Mouse (Mus musculus): ENCODE data around the gene Gm10142. TPM values are rescaled to one million over a fixed set of nuclear protein-coding genes. Genes with fewer than 3 reads are reported as not detected.

Gene Gm10142
- polyA plus RNA-seq (2012; rRNA removed) = 1.8 TPM in 1 of 2 replicates, not detected in the other

GRCm38 (mm10) chr10:77715507-77715906, at the start of gene Gm10142:
Gene Gm10142, plus strand, starts transcription at chr10:77715807.

DNA sequence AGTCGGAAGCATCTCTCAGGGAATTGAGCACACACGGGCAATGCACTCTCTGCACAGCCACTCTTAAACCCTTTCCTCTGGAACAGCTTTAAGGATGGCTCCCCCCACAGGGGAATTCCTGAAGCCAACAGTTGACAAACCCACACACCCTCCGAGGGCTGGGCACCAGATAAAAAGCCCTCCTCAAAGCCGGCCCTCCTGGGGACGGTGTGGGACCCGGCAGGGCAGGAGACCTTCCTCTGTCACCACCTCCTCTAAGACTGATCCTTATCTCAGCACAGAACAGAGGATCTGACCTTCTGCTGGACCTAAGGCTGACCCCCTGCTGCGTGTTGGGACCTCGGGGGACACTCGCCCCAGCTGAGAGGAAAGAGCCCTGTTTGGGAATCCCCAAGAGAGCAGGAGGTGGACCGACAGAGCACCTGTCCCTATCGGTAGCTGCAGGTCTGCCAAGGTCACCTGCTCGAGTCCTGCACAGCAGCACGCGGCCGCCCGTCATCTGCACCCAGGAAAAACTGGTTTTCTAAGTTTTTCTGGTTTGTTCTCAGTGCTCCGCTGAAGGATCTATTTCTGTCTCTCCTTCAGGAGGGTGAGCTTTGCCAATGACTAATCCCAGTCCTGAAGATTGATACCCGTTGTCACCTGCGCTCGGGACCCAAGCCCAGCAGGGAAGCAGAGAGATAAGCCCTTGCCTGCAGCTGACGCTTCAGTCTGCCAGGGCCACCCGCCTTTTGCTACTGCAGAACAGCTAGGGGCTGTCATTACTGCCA, 29.5 kb upstream of the Gm10142 start, which contains the start of gene Tspear:
Gene Tspear (plus strand): TSS at position 675 of the 770 bp plus-strand sequence.

DNA sequence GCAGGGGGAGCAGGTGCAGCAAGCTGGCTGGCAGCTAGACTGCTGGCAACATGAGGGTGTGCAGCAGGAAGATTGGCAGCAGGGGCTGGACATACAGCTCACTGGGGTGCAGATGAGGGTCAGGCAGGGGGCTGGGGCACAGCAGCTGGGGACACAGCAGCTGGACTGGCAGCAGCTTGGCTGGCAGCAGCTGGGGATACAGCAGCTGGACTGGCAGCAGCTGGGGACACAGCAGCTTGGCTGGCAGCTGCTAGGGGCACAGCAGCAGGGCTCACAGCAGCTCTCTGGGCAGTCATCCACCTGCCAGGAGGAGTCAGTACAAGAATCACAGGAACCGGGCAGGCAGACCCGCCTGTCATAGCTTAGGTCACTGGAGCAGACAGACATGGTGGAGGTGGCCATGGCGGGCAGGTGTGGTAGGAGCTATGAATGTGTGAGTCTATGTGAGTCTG, 25.2 kb upstream of the Gm10142 start, which contains the start of gene Gm19402:
Gene Gm19402 (minus strand): TSS at position 402 of the 452 bp plus-strand sequence.

GRCm38 (mm10) chr10:77697133-77697532, 18.5 kb upstream of the Gm10142 start, which contains the start of gene Gm9508:
Gene Gm9508, minus strand, starts transcription at chr10:77697233.

DNA sequence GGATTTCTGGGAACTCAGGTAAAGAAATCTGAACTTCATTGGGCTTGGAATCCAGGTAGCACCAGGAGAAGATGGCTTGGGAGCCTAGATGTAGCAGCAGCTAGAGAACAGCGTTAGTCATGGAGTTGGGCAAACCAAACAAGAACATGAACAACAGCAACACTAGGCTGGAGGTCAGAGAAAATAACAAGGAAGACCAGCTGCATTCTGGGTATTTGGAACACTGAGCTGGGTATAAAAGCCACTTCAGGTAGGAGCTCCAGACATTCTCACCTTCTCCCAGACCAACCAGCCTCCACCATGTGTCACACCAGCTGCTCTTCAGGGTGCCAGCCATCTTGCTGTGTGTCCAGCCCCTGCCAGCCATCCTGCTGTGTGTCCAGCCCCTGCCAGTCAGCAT, 9.3 kb upstream of the Gm10142 start, which contains the start of gene Gm10272:
Gene Gm10272 (plus strand): TSS at position 301 of the 400 bp plus-strand sequence.

DNA sequence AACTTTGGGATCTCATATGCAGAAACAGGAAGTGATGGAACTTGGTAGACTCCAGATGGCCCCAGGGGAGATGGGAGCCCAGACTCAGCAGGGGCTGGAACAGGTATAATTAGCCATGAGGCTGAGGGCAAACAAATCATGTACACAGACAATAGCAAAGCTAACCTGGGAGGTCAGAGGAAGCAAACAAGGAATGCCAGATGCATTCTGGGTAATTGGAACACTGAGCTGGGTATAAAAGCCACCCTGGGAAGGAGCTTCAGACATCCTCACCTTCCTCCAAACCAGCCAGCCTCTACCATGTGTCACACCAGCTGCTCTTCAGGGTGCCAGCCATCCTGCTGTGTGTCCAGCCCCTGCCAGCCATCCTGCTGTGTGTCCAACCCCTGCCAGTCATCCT, 4.5 kb upstream of the Gm10142 start, which contains the start of gene Gm10024:
Gene Gm10024 (plus strand): TSS at position 301 of the 400 bp plus-strand sequence.

GRCm38 (mm10) chr10:77720299-77720698, 4.7 kb downstream of the Gm10142 start, which contains the start of gene Krtap12-1:
Gene Krtap12-1, plus strand, starts transcription at chr10:77720599.

GRCm38 (mm10) chr10:77726186-77726585, 10.6 kb downstream of the Gm10142 start, which contains the start of gene Gm10100:
Gene Gm10100, plus strand, starts transcription at chr10:77726486.

GRCm38 (mm10) chr10:77741924-77742688, 26.5 kb downstream of the Gm10142 start, which contains the start of gene Gm18596:
Gene Gm18596, minus strand, starts transcription at chr10:77742638.

GRCm38 (mm10) chr10:77751254-77751653, 35.6 kb downstream of the Gm10142 start, which contains the start of gene Gm9736:
Gene Gm9736, minus strand, starts transcription at chr10:77751354.

GRCm38 (mm10) chr10:77759582-77759981, 44.0 kb downstream of the Gm10142 start, which contains the start of gene Gm3233:
Gene Gm3233, minus strand, starts transcription at chr10:77759682.

Other genes starting within 250 kb of the Gm10142 start
- 19.4 and 23.1 TPM in 2 replicates for gene Fam207a, start 200.0 kb upstream of the Gm10142 start, polyA plus RNA-seq (2012; rRNA removed)
- gene Itgb2, start 185.6 kb upstream of the Gm10142 start, polyA plus RNA-seq (2012; rRNA removed) = 2.7 and 4.4 TPM in 2 replicates
- gene Pttg1ip, start 134.1 kb upstream of the Gm10142 start, polyA plus RNA-seq (2012; rRNA removed) = 171 and 193 TPM in 2 replicates
- gene Sumo3, start 109.7 kb upstream of the Gm10142 start, polyA plus RNA-seq (2012; rRNA removed) = 60.3 and 68.3 TPM in 2 replicates
- not detected in 2 replicates for gene Gm49325, start 109.6 kb upstream of the Gm10142 start, polyA plus RNA-seq (2012; rRNA removed)
- gene Ube2g2, start 93.5 kb upstream of the Gm10142 start, polyA plus RNA-seq (2012; rRNA removed) = 21.8 and 23.2 TPM in 2 replicates
- gene Tspear, start 29.2 kb upstream of the Gm10142 start, polyA plus RNA-seq (2012; rRNA removed) = 0.29 and 0.96 TPM in 2 replicates
- gene Gm19402, start 25.1 kb upstream of the Gm10142 start, polyA plus RNA-seq (2012; rRNA removed) = not detected in 2 replicates
- gene Gm9508, start 18.6 kb upstream of the Gm10142 start, polyA plus RNA-seq (2012; rRNA removed) = not detected in 2 replicates
- not detected in 2 replicates for gene Gm10272, start 9.2 kb upstream of the Gm10142 start, polyA plus RNA-seq (2012; rRNA removed)
- not detected in 2 replicates for gene Gm10024, start 4.3 kb upstream of the Gm10142 start, polyA plus RNA-seq (2012; rRNA removed)
- gene Krtap12-1, start 4.8 kb downstream of the Gm10142 start, polyA plus RNA-seq (2012; rRNA removed) = 0.25 and 0.38 TPM in 2 replicates
- gene Gm10100, start 10.7 kb downstream of the Gm10142 start, polyA plus RNA-seq (2012; rRNA removed) = not detected in 2 replicates
- not detected in 2 replicates for gene Gm18596, start 26.8 kb downstream of the Gm10142 start, polyA plus RNA-seq (2012; rRNA removed)
- gene Gm9736, start 35.5 kb downstream of the Gm10142 start, polyA plus RNA-seq (2012; rRNA removed) = not detected in 2 replicates
- not detected in 2 replicates for gene Gm3233, start 43.9 kb downstream of the Gm10142 start, polyA plus RNA-seq (2012; rRNA removed)
- not detected in 2 replicates for gene Gm3238, start 55.5 kb downstream of the Gm10142 start, polyA plus RNA-seq (2012; rRNA removed)
- gene Gm7138, start 61.1 kb downstream of the Gm10142 start, polyA plus RNA-seq (2012; rRNA removed) = not detected in 2 replicates
- not detected in 2 replicates for gene Gm3250, start 66.7 kb downstream of the Gm10142 start, polyA plus RNA-seq (2012; rRNA removed)
- not detected in 2 replicates for gene Gm7137, start 72.4 kb downstream of the Gm10142 start, polyA plus RNA-seq (2012; rRNA removed)
- gene Gm9639, start 79.3 kb downstream of the Gm10142 start, polyA plus RNA-seq (2012; rRNA removed) = not detected in 2 replicates
- gene Gm19668, start 83.3 kb downstream of the Gm10142 start, polyA plus RNA-seq (2012; rRNA removed) = not detected in 2 replicates
- not detected in 2 replicates for gene Gm9507, start 96.0 kb downstream of the Gm10142 start, polyA plus RNA-seq (2012; rRNA removed)
- not detected in 2 replicates for gene Gm2696, start 98.9 kb downstream of the Gm10142 start, polyA plus RNA-seq (2012; rRNA removed)
- gene Krtap10-4, start 111.3 kb downstream of the Gm10142 start, polyA plus RNA-seq (2012; rRNA removed) = not detected in 2 replicates
- not detected in 2 replicates for gene Krtap10-10, start 120.1 kb downstream of the Gm10142 start, polyA plus RNA-seq (2012; rRNA removed)
- not detected in 2 replicates for gene Gm36176, start 131.0 kb downstream of the Gm10142 start, polyA plus RNA-seq (2012; rRNA removed)
- not detected in 2 replicates for gene Gm10318, start 137.1 kb downstream of the Gm10142 start, polyA plus RNA-seq (2012; rRNA removed)
- not detected in 2 replicates for gene Gm3285, start 146.2 kb downstream of the Gm10142 start, polyA plus RNA-seq (2012; rRNA removed)
- gene Lrrc3, start 186.7 kb downstream of the Gm10142 start, polyA plus RNA-seq (2012; rRNA removed) = 4.4 and 4.7 TPM in 2 replicates

Data from stomach, adult 2 months (tissue).